Mouse (Mus musculus): ENCODE data around the gene Arhgef18. TPM values are rescaled to one million over a fixed set of nuclear protein-coding genes. Genes with fewer than 3 reads are reported as not detected.

Gene Arhgef18
- 7.0 TPM for polyA plus RNA-seq (2015; fragmentation: Illumina TruSeq; extraction: RNeasy Lipid Tissue Mini Kit (QIAGEN cat#74804); ENCODE audit: insufficient read depth, low read depth, low replicate concordance)

GRCm38 (mm10) chr8:3392771-3393710 is at the start of gene Arhgef18:
Arhgef18 (plus strand) TSS chr8:3393006.

DNA sequence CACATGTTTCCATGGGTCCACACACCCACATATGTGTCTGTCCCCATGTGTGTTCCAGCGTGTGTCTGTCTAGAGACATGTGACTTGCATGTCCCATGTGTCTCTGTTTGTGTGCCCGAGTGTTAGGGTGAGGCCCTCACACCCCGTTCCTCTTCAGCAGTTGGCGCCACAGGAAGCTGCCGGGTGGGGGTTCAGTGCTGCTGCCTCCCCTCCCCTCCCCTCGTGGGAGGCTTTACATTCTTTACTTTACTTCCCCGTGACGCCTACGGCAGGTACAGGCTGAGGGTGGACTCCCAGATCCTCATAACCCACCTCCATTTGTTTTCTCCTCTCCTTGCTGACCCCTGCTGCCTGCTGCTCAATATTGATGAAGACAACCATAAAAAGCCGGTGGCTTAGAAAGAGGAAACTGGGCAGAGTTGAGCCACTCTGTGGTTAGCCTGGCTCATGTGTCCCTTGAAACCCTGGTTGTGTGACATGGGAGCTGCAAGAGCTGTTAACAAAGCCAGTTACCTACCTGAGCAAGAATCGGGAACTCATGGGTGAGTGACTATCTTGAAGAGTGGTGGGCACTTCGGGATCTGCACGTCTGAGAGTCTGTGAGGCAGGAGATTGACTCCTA is 39.5 kb upstream of the Arhgef18 start, which contains the start of gene A430078G23Rik:
A430078G23Rik (plus strand) TSS at position 227 of the 622 bp plus-strand sequence.

GRCm38 (mm10) chr8:3467006-3467885 is 74.4 kb downstream of the Arhgef18 start, which contains the start of gene Pex11g:
Pex11g (minus strand) TSS chr8:3467680.

GRCm38 (mm10) chr8:3470562-3470961 is 77.8 kb downstream of the Arhgef18 start, which contains the start of gene Tex45:
Tex45 (plus strand) TSS chr8:3470862.

GRCm38 (mm10) chr8:3492901-3493844 is 100.4 kb downstream of the Arhgef18 start, which contains the start of gene Zfp358:
Zfp358 (plus strand) TSS chr8:3493138.

GRCm38 (mm10) chr8:3500235-3501090 is 107.7 kb downstream of the Arhgef18 start, which contains the start of gene Mcoln1:
Mcoln1 (plus strand) TSS chr8:3500457.

Other genes starting within 250 kb of the Arhgef18 start
- gene Insr, start 113.4 kb upstream of the Arhgef18 start, polyA plus RNA-seq (2015; fragmentation: Illumina TruSeq; extraction: RNeasy Lipid Tissue Mini Kit (QIAGEN cat#74804); ENCODE audit: insufficient read depth, low read depth, low replicate concordance) = 8.9 TPM
- not detected for gene A430078G23Rik, start 39.6 kb upstream of the Arhgef18 start, polyA plus RNA-seq (2015; fragmentation: Illumina TruSeq; extraction: RNeasy Lipid Tissue Mini Kit (QIAGEN cat#74804); ENCODE audit: insufficient read depth, low read depth, low replicate concordance)
- 7.6 TPM for gene Pex11g, start 74.7 kb downstream of the Arhgef18 start, polyA plus RNA-seq (2015; fragmentation: Illumina TruSeq; extraction: RNeasy Lipid Tissue Mini Kit (QIAGEN cat#74804); ENCODE audit: insufficient read depth, low read depth, low replicate concordance)
- gene Tex45, start 77.9 kb downstream of the Arhgef18 start, polyA plus RNA-seq (2015; fragmentation: Illumina TruSeq; extraction: RNeasy Lipid Tissue Mini Kit (QIAGEN cat#74804); ENCODE audit: insufficient read depth, low read depth, low replicate concordance) = not detected
- 4.5 TPM for gene Zfp358, start 100.1 kb downstream of the Arhgef18 start, polyA plus RNA-seq (2015; fragmentation: Illumina TruSeq; extraction: RNeasy Lipid Tissue Mini Kit (QIAGEN cat#74804); ENCODE audit: insufficient read depth, low read depth, low replicate concordance)
- gene Mcoln1, start 107.5 kb downstream of the Arhgef18 start, polyA plus RNA-seq (2015; fragmentation: Illumina TruSeq; extraction: RNeasy Lipid Tissue Mini Kit (QIAGEN cat#74804); ENCODE audit: insufficient read depth, low read depth, low replicate concordance) = 19.2 TPM
- gene Pnpla6, start 122.4 kb downstream of the Arhgef18 start, polyA plus RNA-seq (2015; fragmentation: Illumina TruSeq; extraction: RNeasy Lipid Tissue Mini Kit (QIAGEN cat#74804); ENCODE audit: insufficient read depth, low read depth, low replicate concordance) = 17.7 TPM
- gene C330021F23Rik, start 175.0 kb downstream of the Arhgef18 start, polyA plus RNA-seq (2015; fragmentation: Illumina TruSeq; extraction: RNeasy Lipid Tissue Mini Kit (QIAGEN cat#74804); ENCODE audit: insufficient read depth, low read depth, low replicate concordance) = not detected
- gene Camsap3, start 194.3 kb downstream of the Arhgef18 start, polyA plus RNA-seq (2015; fragmentation: Illumina TruSeq; extraction: RNeasy Lipid Tissue Mini Kit (QIAGEN cat#74804); ENCODE audit: insufficient read depth, low read depth, low replicate concordance) = 25.9 TPM
- 8.2 TPM for gene Xab2, start 228.3 kb downstream of the Arhgef18 start, polyA plus RNA-seq (2015; fragmentation: Illumina TruSeq; extraction: RNeasy Lipid Tissue Mini Kit (QIAGEN cat#74804); ENCODE audit: insufficient read depth, low read depth, low replicate concordance)
- 18.4 TPM for gene Pet100, start 228.5 kb downstream of the Arhgef18 start, polyA plus RNA-seq (2015; fragmentation: Illumina TruSeq; extraction: RNeasy Lipid Tissue Mini Kit (QIAGEN cat#74804); ENCODE audit: insufficient read depth, low read depth, low replicate concordance)
- not detected for gene Pcp2, start 232.5 kb downstream of the Arhgef18 start, polyA plus RNA-seq (2015; fragmentation: Illumina TruSeq; extraction: RNeasy Lipid Tissue Mini Kit (QIAGEN cat#74804); ENCODE audit: insufficient read depth, low read depth, low replicate concordance)
- gene Stxbp2, start 237.9 kb downstream of the Arhgef18 start, polyA plus RNA-seq (2015; fragmentation: Illumina TruSeq; extraction: RNeasy Lipid Tissue Mini Kit (QIAGEN cat#74804); ENCODE audit: insufficient read depth, low read depth, low replicate concordance) = 86.7 TPM

Measured in pancreas, adult 10 weeks (tissue).